Mouse (Mus musculus) brain, embryonic 14.5 days (tissue): ENCODE measurements around the gene Dlk1. TPM values are rescaled to one million over a fixed set of nuclear protein-coding genes. Genes with fewer than 3 reads are reported as not detected.
A peak's percentile ranks its signal among the peaks of the same experiment; 100 is the strongest.

Experiments
- DNase-seq: peaks from one replicate; pipeline ENCODE4 v3.0.0-alpha.2; 2011; ENCODE audit warnings: low read depth
- CTCF ChIP-seq: fragments of 200-500 bp; IDR thresholded peaks from 2 replicates; pipeline ENCODE4 v1.5.1; 2012; ENCODE audit warnings: inconsistent platforms, mild to moderate bottlenecking, moderate library complexity, borderline replicate concordance; ENCODE audit not compliant: insufficient read depth, insufficient read length; ENCODE audit errors: extremely low read depth
- POLR2A ChIP-seq: fragments of 200-500 bp; IDR thresholded peaks from 2 replicates; pipeline ENCODE4 v1.6.1; 2012; ENCODE audit warnings: mild to moderate bottlenecking, inconsistent platforms, borderline replicate concordance; ENCODE audit not compliant: poor library complexity, insufficient read depth, insufficient read length, severe bottlenecking; ENCODE audit errors: extremely low read depth
- polyA plus RNA-seq: library from polyadenylated mRNA; depleted of rRNA; stranded (reverse); fragments of >200 nt; gene quantifications from 2 replicates; pipeline ENCODE4 v1.2.3, GENCODE M21; 2012

The Dlk1 gene
- polyA plus RNA-seq, 1 experiment = 303 TPM

DNA sequence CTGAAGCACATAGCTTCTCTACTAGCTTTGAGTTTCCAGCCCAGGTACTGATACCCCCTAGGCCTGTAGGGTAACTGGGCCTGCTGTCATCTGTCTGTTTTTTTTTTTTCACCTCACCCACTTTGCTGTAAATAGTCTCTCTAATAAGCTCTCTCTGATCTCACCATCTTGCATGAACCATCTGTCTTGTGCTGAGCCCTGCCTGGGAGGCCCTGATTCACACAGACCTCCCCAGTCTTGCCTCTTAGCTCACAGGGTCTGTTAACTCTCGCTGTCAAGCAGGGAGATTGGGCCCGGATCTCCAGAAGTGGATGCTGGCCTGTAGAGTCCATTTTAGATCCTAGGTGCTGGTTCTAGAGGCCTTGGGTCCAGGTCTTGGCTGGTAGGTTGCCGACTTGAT lies 9.3 kb upstream of the Dlk1 start:
- TF ChIP-seq POLR2A = no peak
- TF ChIP-seq CTCF = no peak
- peak; percentile 81 for DNase-seq

DNA sequence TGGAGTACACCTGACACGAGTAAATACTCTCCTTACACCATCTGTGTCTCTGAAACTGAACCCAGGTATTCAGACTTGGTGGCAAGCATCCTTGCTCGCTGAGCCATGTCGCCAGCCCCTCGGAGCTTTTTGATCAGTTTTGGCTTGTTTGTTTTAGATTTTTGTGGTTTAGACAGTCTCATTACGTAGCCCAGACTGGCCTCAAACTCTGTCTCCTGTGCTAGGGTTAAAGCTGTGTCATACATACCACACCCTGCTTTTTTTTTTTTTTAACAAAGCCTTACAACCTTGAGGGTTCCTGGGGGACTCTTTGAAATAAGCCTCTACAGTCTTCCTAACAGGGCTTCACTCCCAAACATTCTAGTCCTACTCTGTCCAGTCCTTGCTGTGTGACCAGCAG lies 7.6 kb upstream of the Dlk1 start:
- TF ChIP-seq CTCF (no peak), POLR2A (no peak)
- DNase-seq = no peak

- TF ChIP-seq POLR2A = no peak
- no peak for TF ChIP-seq CTCF
- DNase-seq = peak; percentile 80
Observed at GRCm38 (mm10) chr12:109445499-109446235, 7.0 kb upstream of the Dlk1 start.

- DNase-seq = no peak
- TF ChIP-seq POLR2A = no peak
- TF ChIP-seq CTCF = peak; percentile 49
Observed at GRCm38 (mm10) chr12:109446236-109446941, 6.2 kb upstream of the Dlk1 start.

- TF ChIP-seq POLR2A (no peak), CTCF (no peak)
- DNase-seq = peak; percentile 77
Observed at GRCm38 (mm10) chr12:109449421-109450411, 2.9 kb upstream of the Dlk1 start.

DNA sequence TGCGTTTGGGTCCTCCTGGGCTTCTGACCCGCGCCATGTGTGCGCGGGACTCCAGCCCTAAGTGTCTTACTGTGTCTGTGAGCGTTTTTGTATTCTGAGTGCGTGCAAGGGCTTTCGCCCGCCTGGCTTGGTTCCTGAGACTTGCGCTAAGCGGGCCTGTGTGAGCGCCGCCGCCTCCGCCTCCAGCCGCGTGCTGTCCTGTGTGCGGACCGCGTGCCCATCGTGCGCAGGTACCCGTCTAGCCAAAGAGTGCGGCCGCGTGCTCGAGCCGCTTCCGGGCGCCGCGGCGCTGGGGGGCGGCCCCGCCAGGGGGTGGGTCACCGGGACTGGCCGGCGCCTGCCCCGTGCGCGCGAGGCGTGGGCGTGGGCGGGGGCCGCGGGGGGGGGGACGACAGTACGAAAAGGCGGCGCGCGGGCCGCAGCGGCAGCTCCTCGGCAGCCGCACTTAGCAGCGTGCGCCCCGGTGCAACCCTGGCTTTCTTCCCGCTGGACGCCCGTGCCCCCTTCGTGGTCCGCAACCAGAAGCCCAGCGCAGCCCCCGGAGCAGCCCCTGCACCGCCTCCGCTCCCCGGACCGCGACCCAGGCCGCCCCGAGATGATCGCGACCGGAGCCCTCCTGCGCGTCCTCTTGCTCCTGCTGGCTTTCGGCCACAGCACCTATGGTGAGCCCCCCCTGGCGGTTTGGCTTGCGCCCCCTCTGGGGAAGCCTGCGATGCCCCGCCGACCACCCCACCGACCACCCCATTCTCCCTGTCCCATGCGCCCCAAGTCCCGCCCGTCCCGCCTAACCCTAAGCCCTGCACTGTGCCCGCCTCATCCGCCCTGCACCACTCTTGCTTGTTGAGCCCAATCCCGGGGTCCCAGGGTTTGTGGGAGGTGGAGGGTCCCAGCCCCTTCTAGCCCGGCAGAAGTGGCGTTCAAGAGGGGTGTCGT lies 708 bp downstream of the Dlk1 start:
- TF ChIP-seq POLR2A = no peak
- no peak for TF ChIP-seq CTCF
- DNase-seq = peak; percentile 82

GRCm38 (mm10) chr12:109454137-109454536 lies 1.5 kb downstream of the Dlk1 start:
- DNase-seq = no peak
- no peak for TF ChIP-seq POLR2A
- no peak for TF ChIP-seq CTCF

- TF ChIP-seq POLR2A (no peak), CTCF (no peak)
- DNase-seq = no peak
Observed at GRCm38 (mm10) chr12:109456531-109457202, 4.0 kb downstream of the Dlk1 start.

- no peak for DNase-seq
- TF ChIP-seq POLR2A = no peak
- no peak for TF ChIP-seq CTCF
Observed at GRCm38 (mm10) chr12:109457836-109458235, 5.2 kb downstream of the Dlk1 start.
